Mouse (Mus musculus): ENCODE results near the gene Hoxc8.

Gene Hoxc8

DNA sequence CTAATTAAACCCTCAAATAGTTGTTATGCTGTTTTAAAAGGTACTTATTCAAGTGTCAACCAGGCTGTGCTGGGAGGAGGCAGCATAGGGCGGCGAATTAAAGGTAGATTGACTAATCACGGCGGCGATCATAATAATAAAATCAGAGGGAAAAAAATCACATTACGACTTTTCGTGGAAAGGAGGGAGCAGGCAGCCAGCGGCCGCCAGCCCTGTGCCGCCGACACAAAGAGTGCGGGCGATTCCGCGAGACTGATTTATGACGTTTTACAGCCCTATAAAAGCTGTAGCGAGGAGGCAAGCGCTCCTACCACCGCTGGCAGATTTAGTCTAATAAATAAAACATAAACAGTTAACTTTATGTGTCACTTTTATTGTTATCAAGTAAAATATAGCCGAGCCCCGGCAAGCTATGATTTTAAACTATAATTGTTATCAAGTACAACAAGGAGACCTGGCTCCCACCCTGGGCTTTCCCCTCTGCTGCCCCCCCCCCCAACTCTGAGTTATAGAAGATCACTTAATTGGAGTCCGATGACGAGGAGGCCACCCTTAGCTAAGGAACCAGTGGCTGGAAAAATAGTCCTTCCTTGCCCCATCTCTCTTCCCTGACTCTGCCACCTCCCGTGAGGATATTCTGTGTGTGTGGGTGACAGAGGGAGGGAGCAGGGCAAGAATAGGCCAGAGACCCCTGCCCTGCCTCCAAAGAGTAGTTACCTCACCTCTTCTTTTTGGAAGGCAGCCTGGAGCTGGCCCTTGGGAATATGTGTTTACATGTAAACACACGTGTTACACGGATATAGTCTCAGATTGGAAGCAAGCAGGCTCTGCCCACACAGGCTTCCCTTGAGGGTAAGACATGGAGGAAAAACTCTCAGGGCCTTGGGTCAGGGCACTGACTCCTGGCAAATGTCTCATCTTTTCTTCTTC is 42.5 kb downstream of the Hoxc8 start:
- no peak for DNase-seq (ENCODE audit: low read depth, low spot score)

DNA sequence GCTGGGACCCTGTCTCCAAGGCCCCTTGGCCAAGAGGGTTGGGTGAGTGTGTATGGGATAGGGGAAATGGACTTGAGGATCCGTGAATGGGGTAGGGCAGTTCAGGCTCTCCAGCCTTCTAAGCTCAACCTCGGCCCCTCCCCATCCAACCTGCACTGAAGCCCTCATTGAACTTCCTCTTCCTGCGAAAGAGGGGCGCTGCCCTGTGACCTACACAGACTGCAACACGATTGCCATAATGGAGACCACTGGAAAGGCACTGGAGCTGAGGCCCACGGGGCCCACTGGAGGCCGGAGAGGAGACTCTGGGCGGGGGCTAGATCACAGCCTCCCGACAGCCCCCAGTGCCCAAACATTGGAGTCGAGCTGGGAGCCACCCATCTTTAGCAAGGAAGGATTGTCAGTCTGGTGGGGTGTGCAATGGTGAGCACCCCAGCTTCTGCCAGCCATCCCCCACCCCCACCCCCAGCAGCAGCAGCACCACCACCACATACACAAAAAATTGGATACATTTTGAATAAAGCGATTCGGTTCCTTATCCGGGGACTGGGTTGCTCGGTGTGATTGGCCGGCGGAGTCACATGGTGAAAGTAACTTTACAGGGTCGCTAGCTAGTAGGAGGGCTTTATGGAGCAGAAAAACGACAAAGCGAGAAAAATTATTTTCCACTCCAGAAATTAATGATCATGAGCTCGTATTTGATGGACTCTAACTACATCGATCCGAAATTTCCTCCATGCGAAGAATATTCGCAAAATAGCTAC is 43.8 kb downstream of the Hoxc8 start:
- no peak for DNase-seq (ENCODE audit: low read depth, low spot score)

DNA sequence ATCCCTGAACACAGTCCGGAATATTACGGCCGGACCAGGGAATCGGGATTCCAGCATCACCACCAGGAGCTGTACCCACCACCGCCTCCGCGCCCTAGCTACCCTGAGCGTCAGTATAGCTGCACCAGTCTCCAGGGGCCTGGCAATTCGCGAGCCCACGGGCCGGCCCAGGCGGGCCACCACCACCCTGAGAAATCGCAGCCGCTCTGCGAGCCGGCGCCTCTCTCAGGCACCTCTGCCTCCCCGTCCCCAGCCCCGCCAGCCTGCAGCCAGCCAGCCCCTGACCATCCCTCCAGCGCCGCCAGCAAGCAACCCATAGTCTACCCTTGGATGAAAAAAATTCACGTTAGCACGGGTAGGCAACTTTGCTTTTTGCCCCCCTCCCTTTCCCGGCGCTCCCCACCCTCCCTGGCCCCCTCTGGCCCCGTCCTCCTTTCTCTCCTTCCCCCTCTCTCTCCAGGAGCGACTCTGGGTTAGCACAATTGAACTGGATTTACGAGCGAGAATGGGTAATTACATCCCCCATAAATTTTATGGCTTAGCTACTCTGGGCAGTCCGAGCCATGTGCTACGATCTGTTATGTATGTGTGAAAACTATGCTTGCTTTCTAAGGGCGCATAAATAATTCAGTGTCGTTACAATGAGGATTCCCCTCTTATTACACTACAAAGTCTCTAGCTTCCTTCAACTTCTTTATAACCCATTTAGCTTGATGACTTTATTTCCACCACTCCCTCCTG is 44.6 kb downstream of the Hoxc8 start:
- no peak for DNase-seq (ENCODE audit: low read depth, low spot score)

DNA sequence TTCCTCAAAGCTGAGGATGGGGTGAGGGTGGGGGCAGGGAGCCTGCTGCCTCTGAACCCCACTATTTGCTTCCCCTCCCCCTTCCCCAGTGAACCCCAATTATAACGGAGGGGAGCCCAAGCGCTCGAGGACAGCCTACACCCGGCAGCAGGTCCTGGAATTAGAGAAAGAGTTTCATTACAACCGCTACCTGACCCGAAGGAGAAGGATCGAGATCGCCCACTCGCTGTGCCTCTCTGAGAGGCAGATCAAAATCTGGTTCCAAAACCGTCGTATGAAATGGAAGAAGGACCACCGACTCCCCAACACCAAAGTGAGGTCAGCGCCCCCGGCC is 45.1 kb downstream of the Hoxc8 start:
- DNase-seq (ENCODE audit: low read depth, low spot score): no peak

DNA sequence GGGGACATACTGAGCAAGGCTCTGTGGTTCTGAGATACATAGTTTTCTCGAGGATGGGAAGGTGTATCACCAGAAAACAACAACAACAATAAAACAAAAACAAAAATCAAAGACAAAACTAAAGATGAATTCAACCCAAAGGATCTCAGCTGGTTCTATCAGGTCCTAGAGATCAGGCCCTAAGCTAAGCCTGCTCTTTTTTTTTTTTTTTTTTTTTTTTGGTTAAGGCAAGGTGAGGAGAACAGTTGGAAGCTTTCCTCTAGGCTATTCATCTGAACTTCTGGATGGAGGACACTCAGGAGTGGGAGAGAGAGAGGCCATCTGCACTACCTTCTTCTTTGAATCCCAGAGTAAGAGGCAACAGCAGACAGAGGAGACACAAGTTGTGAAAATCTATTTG is 47.2 kb downstream of the Hoxc8 start:
- no peak for DNase-seq (ENCODE audit: low read depth, low spot score)

DNA sequence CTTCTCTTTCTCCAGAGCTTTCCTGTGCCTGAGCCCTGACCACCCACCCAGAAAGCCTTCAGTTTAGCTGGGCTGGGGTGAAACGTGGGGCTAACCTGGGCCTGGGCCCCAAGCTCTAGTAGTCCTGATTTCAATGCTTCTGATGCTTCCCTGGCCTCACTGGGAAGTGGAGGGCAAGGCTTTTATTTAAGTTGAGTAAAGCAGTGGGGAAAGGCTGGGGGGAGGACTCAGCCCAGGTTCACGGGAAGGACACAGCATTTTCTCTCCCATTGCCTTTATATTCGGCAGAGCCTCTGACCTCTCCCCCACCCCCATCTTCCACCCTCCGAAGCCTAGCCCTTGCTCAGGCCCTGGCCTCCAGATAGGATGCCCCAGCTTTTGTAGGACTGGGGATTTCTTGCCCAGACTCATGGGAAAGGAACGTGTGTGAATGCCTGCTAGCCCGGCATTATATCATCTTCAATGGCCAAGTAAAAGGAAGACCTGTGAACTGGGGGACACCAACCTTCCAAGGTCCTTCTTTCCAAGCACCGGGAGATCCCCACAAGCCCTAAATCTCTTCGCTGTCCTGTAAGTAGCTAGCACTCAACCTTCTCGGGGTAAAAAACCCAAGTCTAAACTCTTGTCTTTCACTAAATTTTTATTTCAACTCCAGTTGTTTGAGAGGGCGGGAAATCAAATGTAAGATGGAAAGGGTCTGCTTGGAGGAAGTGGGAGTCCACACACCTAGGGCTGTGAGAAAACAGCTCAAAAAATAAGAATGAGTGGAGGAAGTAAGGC is 48.5 kb downstream of the Hoxc8 start:
- no peak for DNase-seq (ENCODE audit: low read depth, low spot score)

DNA sequence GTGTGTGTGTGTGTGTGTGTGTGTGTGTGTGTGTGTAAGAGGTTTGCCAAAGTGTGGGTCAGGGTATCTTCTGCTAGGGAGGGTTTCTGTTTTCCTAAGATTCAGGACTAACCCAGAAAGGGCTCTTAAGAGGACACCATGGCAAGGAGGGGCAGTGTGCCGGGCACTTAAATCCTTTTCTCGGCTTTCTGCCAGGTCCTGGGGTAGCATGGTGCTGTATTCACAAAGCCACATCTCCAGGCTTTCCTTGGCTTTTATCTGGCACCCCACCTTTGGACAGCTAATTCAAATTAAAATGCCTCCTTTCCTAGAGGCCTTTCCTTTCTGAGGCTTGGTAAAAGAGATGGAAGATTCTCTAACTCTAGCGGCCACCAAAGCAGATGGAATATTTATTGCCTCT is 49.2 kb downstream of the Hoxc8 start:
- DNase-seq (ENCODE audit: low read depth, low spot score): no peak

DNA sequence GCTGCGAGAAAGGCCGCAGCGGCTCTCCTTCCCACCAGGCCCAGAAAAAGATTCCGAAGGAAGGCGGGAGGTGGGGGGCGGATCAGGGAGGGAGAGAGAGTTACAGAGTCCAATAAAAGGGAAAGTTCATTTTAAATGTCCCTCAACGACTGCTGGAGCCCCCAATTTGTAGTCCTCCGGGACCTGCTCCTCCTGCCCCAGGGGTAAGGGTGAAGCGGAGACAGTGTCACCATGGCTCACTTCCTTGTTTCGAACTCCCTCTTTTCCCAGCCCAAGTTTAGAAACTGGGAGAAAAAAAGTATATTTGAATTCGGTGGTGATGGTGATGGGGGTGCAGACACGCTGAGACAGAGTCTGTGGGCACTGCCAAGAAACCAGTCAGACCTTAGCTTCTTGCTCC is 50.2 kb downstream of the Hoxc8 start:
- no peak for DNase-seq (ENCODE audit: low read depth, low spot score)

DNA sequence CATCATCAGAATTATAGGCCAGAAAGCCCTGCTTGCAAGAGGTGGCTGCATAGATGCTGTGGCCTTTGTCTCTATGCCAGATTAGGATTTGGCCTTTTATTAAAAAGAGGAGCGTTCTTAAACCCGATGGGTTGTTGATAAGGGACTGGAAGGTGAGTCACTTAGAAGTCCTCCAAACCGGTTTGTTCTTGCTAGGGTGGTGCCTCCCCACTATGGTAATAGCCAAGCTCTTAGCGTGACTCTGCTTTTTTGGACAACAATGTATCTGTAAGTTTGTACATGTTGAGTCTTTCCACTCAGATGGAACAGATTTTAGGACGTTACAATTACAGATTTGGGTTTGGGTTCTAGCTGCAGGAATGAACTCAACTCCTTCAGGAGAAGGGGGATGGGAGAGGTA is 51.2 kb downstream of the Hoxc8 start:
- no peak for DNase-seq (ENCODE audit: low read depth, low spot score)

DNA sequence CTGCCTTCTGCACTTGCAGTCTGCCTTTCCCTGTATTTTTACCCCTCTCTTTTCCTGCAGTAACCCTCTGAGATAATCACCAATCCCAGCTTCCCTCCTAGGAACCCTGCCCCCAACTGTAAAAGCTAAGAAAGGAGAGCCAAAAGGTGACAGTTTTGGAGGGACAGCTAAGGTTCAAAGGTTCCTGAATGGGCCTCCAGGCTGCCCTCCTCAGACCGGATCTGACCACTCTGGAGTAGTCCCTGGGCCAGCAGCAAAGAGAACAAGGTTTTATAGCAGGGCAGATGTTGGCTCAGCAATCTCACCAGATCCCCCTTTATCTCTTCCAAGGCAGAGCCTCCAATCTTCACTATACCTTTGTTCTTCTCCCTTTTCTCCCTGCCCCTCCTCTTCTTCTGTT is 51.8 kb downstream of the Hoxc8 start:
- no peak for DNase-seq (ENCODE audit: low read depth, low spot score)
